ENCODE assay signal across 16 mouse cellular contexts in genomic region chr7:73755377-73756110, GRCm38 (mm10). TPM values are rescaled to one million over a fixed set of nuclear protein-coding genes. Genes with fewer than 3 reads are reported as not detected.
DNase-seq lines count a peak whose midpoint lies in the region; ATAC-seq lines count a peak whose summit lies in the region.
"Had no signal": no experiment of that assay in that cellular context is flagged by ENCODE, and none has a peak within 500 bp of the region (broad histone marks: within the 10 kb centered on the region; RNA-seq: fewer than 3 reads in every experiment).

No protein-coding gene starts in this region.

- H3K4me1 ChIP-seq in kidney, embryonic 14.5 days (ENCODE audit: control insufficient read depth, insufficient read depth, low read length): peaks cover 10% of the 10 kb centered on the region
- H3K4me1 ChIP-seq in lung, embryonic 15.5 days: peaks cover 22% of the 10 kb centered on the region; the same call in 1 of the 2 replicates
- H3K4me1 ChIP-seq in embryonic facial prominence, embryonic 11.5 days (ENCODE audit: control insufficient read depth, insufficient read depth, low read length): no peaks in the 10 kb centered on the region

- DNase-seq in kidney, adult 11 months: no peak
- DNase-seq in lung, adult 18-20 months: no peak
- peak; percentile 38 for DNase-seq in embryonic facial prominence, embryonic 11.5 days (ENCODE audit: low spot score)
- peak; percentile 55 for DNase-seq in mesoderm, embryonic 11.5 days (ENCODE audit: low read depth, low spot score)
- DNase-seq: heart, adult 18-20 months; heart, postnatal 14 days; left cerebral cortex, postnatal 4 days; liver, postnatal 0 days; right cerebral cortex, postnatal 14 days had no signal

- H3K4me2 ChIP-seq in kidney, embryonic 14.5 days (replicated peaks; ENCODE audit: low read depth, low read length): no peak overlapping the region
- no peak overlapping the region for H3K4me2 ChIP-seq in lung, embryonic 15.5 days
- H3K4me2 ChIP-seq in embryonic facial prominence, embryonic 11.5 days (ENCODE audit: low read depth, low read length): no peak overlapping the region
- H3K4me2 ChIP-seq: hindbrain, embryonic 14.5 days had no signal

- no peak overlapping the region for H3K9ac ChIP-seq in kidney, embryonic 14.5 days (ENCODE audit: low read depth, low read length)
- H3K9ac ChIP-seq in lung, embryonic 15.5 days: no peak overlapping the region
- no peak overlapping the region for H3K9ac ChIP-seq in embryonic facial prominence, embryonic 11.5 days (replicated peaks; ENCODE audit: low read length)
- H3K9ac ChIP-seq: hindbrain, embryonic 14.5 days; liver, postnatal 0 days had no signal

- WGBS in kidney, embryonic 14.5 days: 14% methylated on average over 1 of the region's 1 CpGs
- WGBS in lung, embryonic 15.5 days: 28% methylated on average over 1 of the region's 1 CpGs
- WGBS in embryonic facial prominence, embryonic 11.5 days: 58% methylated on average over 1 of the region's 1 CpGs

- ATAC-seq in kidney, embryonic 14.5 days (ENCODE audit: low FRiP score, low TSS enrichment): peak; percentile 77
- 0 out of 2 replicates have a peak, but pooled peaks have one; percentile 28 for ATAC-seq in lung, embryonic 15.5 days (ENCODE audit: borderline replicate concordance, extremely low read depth, low FRiP score, low TSS enrichment)
- no peak for ATAC-seq in embryonic facial prominence, embryonic 11.5 days (replicated peaks; ENCODE audit: insufficient number of reproducible peaks, low FRiP score, low TSS enrichment, low read depth)
- ATAC-seq in megakaryocyte-erythroid progenitor cell, adult 5-6 weeks (replicated peaks; ENCODE audit: low FRiP score, low TSS enrichment, poor library complexity, severe bottlenecking): no peak
- ATAC-seq: forebrain, embryonic 14.5 days; liver, postnatal 0 days; midbrain, embryonic 16.5 days had no signal

- peak overlapping the region; percentile 32; the same call in 1 of the 2 replicates for H3K27ac ChIP-seq in kidney, embryonic 14.5 days (ENCODE audit: low read depth, low read length)
- H3K27ac ChIP-seq in lung, embryonic 15.5 days: peak overlapping the region; percentile 73
- H3K27ac ChIP-seq in embryonic facial prominence, embryonic 11.5 days (replicated peaks; ENCODE audit: low read depth, low read length): no peak overlapping the region
- H3K27ac ChIP-seq: hindbrain, embryonic 14.5 days had no signal

- no peaks in the 10 kb centered on the region for H3K36me3 ChIP-seq in kidney, embryonic 14.5 days (ENCODE audit: control insufficient read depth, insufficient read depth, low read length)
- H3K36me3 ChIP-seq in lung, embryonic 15.5 days: no peaks in the 10 kb centered on the region
- H3K36me3 ChIP-seq in embryonic facial prominence, embryonic 11.5 days (replicated peaks; ENCODE audit: control insufficient read depth, insufficient read depth, low read depth, low read length): no peaks in the 10 kb centered on the region

- peaks cover 8% of the 10 kb centered on the region; the same call in 1 of the 2 replicates for H3K9me3 ChIP-seq in kidney, embryonic 14.5 days (ENCODE audit: control insufficient read depth, low read length)
- no peaks in the 10 kb centered on the region for H3K9me3 ChIP-seq in lung, embryonic 15.5 days
- H3K9me3 ChIP-seq in embryonic facial prominence, embryonic 11.5 days (replicated peaks; ENCODE audit: control insufficient read depth, low read length): no peaks in the 10 kb centered on the region

- H3K27me3 ChIP-seq in kidney, embryonic 14.5 days (ENCODE audit: control insufficient read depth, insufficient read depth, low read length): no peaks in the 10 kb centered on the region
- no peaks in the 10 kb centered on the region for H3K27me3 ChIP-seq in lung, embryonic 15.5 days
- no peaks in the 10 kb centered on the region for H3K27me3 ChIP-seq in embryonic facial prominence, embryonic 11.5 days (ENCODE audit: control insufficient read depth, insufficient read depth, low read length)

- H3K4me3 ChIP-seq in kidney, embryonic 14.5 days (ENCODE audit: low read length): no peak overlapping the region
- H3K4me3 ChIP-seq in lung, embryonic 15.5 days: no peak overlapping the region
- no peak overlapping the region for H3K4me3 ChIP-seq in embryonic facial prominence, embryonic 11.5 days (ENCODE audit: low read depth, low read length)

RNA-seq across cellular contexts. Expression of gene Fam174b, which starts 15.4 kb away (rescaled TPM):
- 17.9 and 33.9 TPM in 2 replicates for polyA plus RNA-seq in kidney, embryonic 14.5 days (2014; fragmentation: Nextera tagmentation; extraction: Ambion mirVana)
- 83.7 and 84.4 TPM in 2 replicates for polyA plus RNA-seq in lung, embryonic 15.5 days (2015; fragmentation: Nextera tagmentation; extraction: Ambion mirVana)
- polyA plus RNA-seq in embryonic facial prominence, embryonic 11.5 days (2014; fragmentation: Nextera tagmentation; extraction: Ambion mirVana): 34.4 and 36.6 TPM in 2 replicates
- 4.4 and 7.1 TPM in 2 replicates for total RNA-seq in megakaryocyte-erythroid progenitor cell, adult 5-6 weeks (2014; fragmentation: Nextera tagmentation)
- total RNA-seq in megakaryocyte-erythroid progenitor cell, adult 5-6 weeks (2017): 12.3 and 13.7 TPM in 2 replicates
- polyA plus RNA-seq: C2C12 had no signal

Comparison
In these comparisons a context has a peak if more than half of its experiments do, and no peak if none do; other contexts are left out.
1. ATAC-seq: peak in kidney, embryonic 14.5 days (single experiment) and lung, embryonic 15.5 days (single experiment); none in embryonic facial prominence, embryonic 11.5 days (single experiment) and megakaryocyte-erythroid progenitor cell, adult 5-6 weeks (single experiment).
2. DNase-seq: peak in embryonic facial prominence, embryonic 11.5 days (single experiment) and mesoderm, embryonic 11.5 days (single experiment); none in kidney, adult 11 months (single experiment) and lung, adult 18-20 months (0 of 2).